Mouse (Mus musculus) CD4-positive, CD25-positive, alpha-beta regulatory T cell, adult 2 months (primary cell): Measurements from ENCODE around the gene Bex4.

Experiments
- DNase-seq: peaks from one replicate; pipeline ENCODE4 v3.0.0-alpha.2; 2012; ENCODE audit warnings: low read depth, low spot score

Bex4 gene

GRCm38 (mm10) chrX:136183107-136183506 lies 44.3 kb downstream of the Bex4 start:
- DNase-seq, result no peak
